Mouse (Mus musculus): ENCODE data around the gene Btbd18.

GRCm38 (mm10) chr2:84705295-84705694, 46.4 kb downstream of the Btbd18 start:
- no peak for TF ChIP-seq CTCF (IDR thresholded peaks at IDR 0.05; ENCODE audit: low read depth, low read length)
- no peak for TF ChIP-seq POLR2A (IDR thresholded peaks at IDR 0.05; ENCODE audit: borderline replicate concordance, low read depth, low read length)

Measured in bone marrow macrophage, adult 2 months (primary cell).